Mouse (Mus musculus) CD4-positive, CD25-positive, alpha-beta regulatory T cell, adult 4 months (primary cell): ENCODE data around the gene Afg3l1. TPM values are rescaled to one million over a fixed set of nuclear protein-coding genes. Genes with fewer than 3 reads are reported as not detected.
"Not testable (repeated sequence)": the region's sequence is repeated elsewhere in the genome, so short reads cannot be mapped to it uniquely, and the experiment has no call there.

ENCODE experiments used
- ATAC-seq: one replicate; pipeline ENCODE4 v1.8.0; 2017
- polyA plus RNA-seq, 2 experiments: library from polyadenylated mRNA; unstranded; fragments of 100-300 nt; shearing (Covaris generic); gene quantifications; one replicate each; pipeline ENCODE4 v1.2.1; 2017

Gene Afg3l1
- polyA plus RNA-seq, result 10 to 100 TPM; 33.8 to 37.5 TPM

DNA sequence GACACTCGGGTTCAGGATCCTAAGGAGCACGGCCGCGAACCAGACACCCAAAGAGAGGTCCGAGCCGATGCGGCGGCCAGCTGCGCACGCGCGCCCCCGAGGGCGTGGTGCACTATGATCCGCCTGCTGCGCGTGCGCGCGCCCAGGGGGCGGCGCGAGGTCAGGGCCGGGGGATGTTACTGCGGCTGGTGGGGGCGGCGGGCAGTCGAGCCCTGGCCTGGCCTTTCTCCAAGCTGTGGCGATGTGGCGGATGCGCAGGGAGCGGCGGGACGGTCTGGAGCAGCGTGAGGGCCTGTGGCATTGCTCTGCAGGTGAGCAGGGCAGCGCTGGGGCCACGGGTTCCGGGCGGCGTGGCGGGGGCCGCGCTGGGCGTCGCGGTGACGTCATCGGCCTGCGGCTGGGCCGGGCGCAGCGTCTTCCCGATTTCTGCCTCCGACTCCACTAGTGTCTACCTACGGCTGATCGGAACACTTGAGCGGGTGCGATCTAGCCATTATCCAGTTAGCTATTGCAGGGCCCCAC is at the start of gene Afg3l1:
Afg3l1 (plus strand) TSS at position 167 of the 522 bp plus-strand sequence.
- ATAC-seq, result peak; percentile 76

GRCm38 (mm10) chr8:123428343-123428893 is 49.3 kb upstream of the Afg3l1 start:
- no peak for ATAC-seq

DNA sequence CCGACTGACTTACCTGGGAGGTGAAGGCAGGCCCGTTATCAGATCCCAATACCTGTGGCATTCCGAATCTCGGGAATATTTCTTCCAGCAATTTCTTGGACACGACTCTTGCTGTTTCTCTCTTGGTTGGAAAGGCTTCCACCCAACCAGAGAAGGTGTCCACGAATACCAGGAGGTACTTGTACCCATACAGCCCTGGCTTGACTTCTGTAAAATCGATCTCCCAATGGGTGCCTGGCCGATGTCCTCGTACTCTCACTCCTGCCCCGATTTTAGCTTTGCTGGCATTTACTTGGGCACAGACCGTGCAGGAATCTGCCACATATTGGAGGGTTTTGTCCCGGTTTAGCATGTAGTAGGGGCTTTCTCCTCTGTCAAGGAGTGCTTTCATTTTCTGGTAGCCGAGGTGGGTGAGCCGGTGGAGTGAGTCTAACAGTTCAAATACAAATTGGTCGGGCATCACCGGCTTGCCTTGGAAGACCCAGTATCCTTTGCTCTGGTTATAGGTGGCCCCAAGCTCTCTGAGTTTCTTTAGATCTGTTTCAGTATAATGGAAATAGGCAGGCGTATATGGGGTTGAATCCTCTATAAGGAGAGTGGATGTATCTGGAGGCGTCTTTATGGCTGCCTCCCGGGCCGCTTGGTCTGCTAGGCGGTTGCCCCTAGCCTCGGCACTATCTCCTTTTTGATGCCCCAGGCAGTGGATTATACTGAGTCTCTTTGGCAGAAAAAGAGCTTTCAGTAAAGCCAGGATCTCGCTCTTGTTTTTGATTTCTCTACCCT is 48.6 kb upstream of the Afg3l1 start:
- ATAC-seq, result no peak

DNA sequence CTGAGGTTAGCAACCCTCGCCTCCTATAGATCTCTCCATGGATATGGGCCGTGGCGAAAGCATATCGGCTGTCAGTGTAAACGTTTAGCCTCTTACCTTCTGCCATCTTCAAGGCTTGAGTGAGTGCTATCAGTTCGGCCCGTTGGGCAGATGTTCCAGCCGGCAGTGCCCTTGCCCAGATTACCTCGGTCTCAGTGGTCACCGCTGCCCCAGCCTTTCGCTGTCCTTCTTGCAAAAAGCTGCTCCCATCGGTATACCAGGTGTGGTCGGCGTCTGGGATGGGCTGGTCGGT is 48.0 kb upstream of the Afg3l1 start:
- not testable (repeated sequence) for ATAC-seq

GRCm38 (mm10) chr8:123430936-123431335 is 46.8 kb upstream of the Afg3l1 start:
- ATAC-seq, result not testable (repeated sequence)

- no peak for ATAC-seq
These were observed 45.9 kb upstream of the Afg3l1 start for GRCm38 (mm10) chr8:123431616-123432365.

DNA sequence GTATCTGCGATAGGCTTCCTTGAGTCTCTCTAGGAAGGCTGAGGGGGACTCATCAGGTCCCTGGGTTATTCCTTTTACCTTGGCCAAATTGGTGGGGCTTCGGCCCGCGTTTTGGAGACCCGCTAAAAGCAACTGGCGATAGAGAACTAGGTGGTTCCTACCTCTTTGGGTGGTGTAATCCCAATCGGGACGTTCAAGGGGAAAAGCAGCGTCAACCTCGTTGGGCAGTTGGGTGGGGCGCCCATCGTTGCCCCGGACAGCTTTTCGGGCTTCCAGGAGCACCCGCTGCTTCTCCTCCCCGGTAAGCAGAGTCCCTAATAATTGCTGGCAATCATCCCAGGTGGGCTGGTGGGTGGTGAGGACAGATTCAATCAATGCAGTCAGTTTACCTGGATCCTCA is 45.3 kb upstream of the Afg3l1 start:
- no peak for ATAC-seq

GRCm38 (mm10) chr8:123433241-123433974 is 44.3 kb upstream of the Afg3l1 start:
- ATAC-seq, result not testable (repeated sequence)

- no peak for ATAC-seq
These were observed 35.9 kb upstream of the Afg3l1 start for GRCm38 (mm10) chr8:123441788-123442187.

- no peak for ATAC-seq
These were observed 35.4 kb upstream of the Afg3l1 start for GRCm38 (mm10) chr8:123442351-123442750.

DNA sequence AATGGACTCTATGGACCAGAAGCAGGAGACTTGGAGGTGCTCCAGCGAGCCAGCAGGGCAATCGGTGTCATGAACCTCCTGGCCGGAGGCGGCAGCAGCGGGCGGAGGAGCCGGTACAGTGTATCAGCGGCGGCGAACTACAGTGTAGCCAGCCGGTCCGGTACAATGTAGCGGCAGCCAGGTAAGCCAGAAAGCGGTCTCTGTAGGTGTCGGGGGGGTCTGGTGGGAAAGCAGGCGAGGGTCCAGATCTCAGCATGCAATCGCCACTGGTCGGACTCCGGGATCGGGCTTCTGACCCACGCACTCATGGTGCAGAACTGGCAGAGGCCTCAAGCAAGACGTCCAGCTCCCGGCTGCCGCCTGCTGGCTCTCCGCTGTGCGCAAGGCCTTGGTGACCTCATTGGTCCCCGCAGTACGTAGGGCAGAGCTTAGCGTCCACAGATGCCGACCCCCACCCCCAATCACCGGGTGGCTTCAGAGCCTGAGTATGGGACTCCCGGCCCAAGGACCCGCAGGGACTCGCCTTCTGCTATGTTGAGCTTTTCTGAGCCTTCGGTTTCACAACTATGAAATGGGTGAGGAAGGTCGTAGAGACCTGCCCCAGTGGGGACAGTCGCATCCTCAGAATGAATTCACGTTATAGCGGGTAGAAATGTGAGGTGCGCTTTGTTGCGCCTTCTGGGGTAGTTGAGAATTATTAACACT is 34.7 kb upstream of the Afg3l1 start:
- peak; percentile 94 for ATAC-seq

DNA sequence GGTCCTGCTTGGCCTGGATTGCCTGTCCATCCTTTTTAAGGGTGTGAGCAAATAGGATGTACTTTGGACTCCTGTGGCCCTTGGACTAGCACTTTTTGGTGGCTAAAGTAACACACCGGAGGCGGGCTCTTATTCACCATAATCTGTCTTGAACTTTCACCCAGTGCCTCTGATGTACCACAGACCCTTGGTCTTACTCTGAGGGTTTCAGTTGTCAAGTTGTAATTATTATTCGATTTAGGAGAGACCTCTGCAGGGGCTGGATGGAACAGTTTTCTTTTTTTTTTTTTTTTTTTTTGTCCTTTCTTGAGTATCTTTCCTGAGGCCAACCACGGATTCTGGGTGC is 34.2 kb upstream of the Afg3l1 start:
- no peak for ATAC-seq

DNA sequence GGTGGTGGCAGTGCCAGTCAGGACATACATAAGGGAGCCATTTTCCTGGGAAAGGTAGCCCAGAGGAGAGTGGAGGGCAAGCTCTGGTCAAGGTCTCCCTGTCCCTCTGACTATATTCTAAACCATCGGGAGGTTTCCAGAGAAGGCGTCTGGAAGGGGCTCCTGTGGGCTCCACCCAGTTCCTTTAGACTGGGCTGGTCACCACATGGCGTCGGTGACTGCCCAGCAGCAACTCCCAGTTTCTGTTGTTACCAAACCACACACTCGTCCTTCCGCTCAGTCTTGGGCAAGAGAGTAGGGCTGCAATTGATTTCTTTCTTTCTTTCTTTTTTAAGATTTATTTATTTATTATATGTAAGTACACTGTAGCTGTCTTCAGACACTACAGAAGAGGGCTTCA is 33.6 kb upstream of the Afg3l1 start:
- no peak for ATAC-seq

DNA sequence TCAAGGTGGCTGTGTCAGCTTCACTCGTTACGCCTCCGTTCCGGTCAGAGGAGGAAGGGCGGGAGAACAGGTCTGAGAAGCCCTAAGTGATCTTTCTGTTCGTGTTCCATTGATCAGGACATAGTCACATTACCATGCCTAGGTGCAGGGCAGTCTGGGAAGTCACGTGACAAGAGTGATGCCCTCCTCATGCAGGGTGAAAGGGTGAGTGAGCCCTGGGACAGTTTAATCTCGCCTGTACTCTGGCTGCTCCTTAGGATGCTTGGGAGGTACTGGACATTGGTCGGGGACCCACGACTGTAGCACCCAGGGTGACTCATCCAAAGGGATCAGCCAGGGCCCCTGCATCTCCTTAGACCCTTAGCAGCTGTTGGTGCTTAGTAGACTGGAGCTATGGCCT is 31.7 kb upstream of the Afg3l1 start:
- no peak for ATAC-seq

GRCm38 (mm10) chr8:123446799-123447198 is 30.9 kb upstream of the Afg3l1 start:
- no peak for ATAC-seq

GRCm38 (mm10) chr8:123450783-123451182 is 26.9 kb upstream of the Afg3l1 start:
- ATAC-seq, result no peak

GRCm38 (mm10) chr8:123451747-123452146 is 26.0 kb upstream of the Afg3l1 start:
- not testable (repeated sequence) for ATAC-seq

GRCm38 (mm10) chr8:123452149-123452548 is 25.6 kb upstream of the Afg3l1 start:
- ATAC-seq, result no peak

GRCm38 (mm10) chr8:123453291-123453690 is 24.4 kb upstream of the Afg3l1 start:
- ATAC-seq, result no peak

DNA sequence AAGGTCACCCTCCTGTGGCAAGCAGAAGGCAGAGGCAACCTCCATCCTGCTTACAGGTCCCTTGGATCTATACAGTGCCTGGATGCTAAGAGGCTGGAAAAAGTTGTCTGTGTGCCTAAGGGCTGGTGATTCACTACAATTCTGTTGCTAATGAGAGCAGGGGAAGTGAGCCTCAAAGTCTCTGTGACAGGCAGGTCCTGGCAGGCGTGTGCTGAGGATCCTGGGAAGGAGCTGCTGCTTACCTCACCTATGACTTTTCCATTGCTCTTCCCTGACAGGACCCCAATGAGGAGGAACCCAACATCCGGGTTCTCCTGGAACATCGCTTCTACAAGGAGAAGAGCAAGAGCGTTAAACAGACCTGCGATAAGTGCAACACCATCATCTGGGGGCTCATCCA is 23.8 kb upstream of the Afg3l1 start:
- no peak for ATAC-seq

DNA sequence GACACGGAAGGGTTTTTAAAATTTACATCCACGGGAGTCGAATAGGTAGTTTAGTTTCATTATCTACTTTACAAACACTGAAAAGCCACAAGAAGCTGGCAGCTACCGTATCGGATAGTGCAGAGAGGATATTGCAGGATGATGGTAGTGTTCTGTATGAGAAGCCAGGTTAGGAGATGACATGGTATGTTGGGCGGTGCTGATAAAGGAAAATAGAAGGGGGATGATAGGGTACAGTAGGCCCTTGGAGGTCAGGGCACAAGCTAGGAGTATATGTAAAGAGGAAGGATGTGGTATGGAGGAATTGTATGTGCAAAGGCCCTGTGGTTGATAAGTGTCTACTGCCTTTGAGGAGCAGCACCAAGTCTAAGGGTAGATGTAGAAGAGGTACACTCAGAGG is 23.1 kb upstream of the Afg3l1 start:
- ATAC-seq, result no peak

DNA sequence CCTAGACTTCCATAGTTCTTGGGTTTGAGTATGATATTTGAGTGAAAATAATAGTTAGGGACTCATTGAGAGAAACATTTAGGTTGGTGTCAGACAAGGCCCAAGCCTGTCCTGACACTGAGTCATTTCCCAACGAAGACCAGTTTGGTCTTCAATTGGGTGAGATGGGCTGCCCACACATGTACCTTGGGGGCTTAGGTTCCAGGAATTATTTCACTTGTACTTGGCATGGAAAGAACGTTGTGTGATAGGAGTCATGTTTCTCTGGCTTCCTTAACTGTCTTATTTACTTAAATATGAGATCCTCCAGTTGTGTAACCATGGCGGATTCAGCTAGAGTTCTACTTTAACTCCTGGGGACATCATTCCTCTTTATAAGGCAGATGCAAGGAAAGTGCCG is 14.1 kb upstream of the Afg3l1 start:
- ATAC-seq, result no peak
